Mouse (Mus musculus) cerebellum, adult 2 months (tissue): ENCODE data around the gene Kirrel. TPM values are rescaled to one million over a fixed set of nuclear protein-coding genes. Genes with fewer than 3 reads are reported as not detected.
A peak's percentile ranks its signal among the peaks of the same experiment; 100 is the strongest.

ENCODE experiments used
- DNase-seq, 2 experiments: peaks; one replicate each; pipeline ENCODE4 v3.0.0; 2021
- H3K27ac ChIP-seq: fragments of 200-500 bp; 2 replicates; pipeline ENCODE4 v1.5.1; 2012; ENCODE audit warnings: low read length, control low read depth, inconsistent platforms; ENCODE audit not compliant: insufficient read depth
- H3K27me3 ChIP-seq: fragments of 200-500 bp; 2 replicates; pipeline ENCODE4 v1.6.1; 2012; ENCODE audit warnings: inconsistent platforms, mild to moderate bottlenecking, low read length, moderate library complexity; ENCODE audit not compliant: control insufficient read depth, insufficient read depth
- H3K4me1 ChIP-seq: fragments of 200-500 bp; 2 replicates; pipeline ENCODE4 v1.6.1; 2011; ENCODE audit warnings: low read length; ENCODE audit not compliant: control insufficient read depth, insufficient read depth
- H3K4me3 ChIP-seq: fragments of 200-500 bp; replicated peaks from 2 replicates; pipeline ENCODE3; 2011; ENCODE audit warnings: mild to moderate bottlenecking, low read depth, low read length, control low read depth; ENCODE audit not compliant: insufficient read depth
- CTCF ChIP-seq: fragments of 200-500 bp; IDR thresholded peaks from 2 replicates; pipeline ENCODE4 v1.5.1; 2011; ENCODE audit warnings: low read depth, mild to moderate bottlenecking, control low read depth, low read length, moderate library complexity, borderline replicate concordance; ENCODE audit not compliant: insufficient read depth
- POLR2A ChIP-seq: fragments of 200-500 bp; IDR thresholded peaks from 2 replicates; pipeline ENCODE4 v1.6.1; 2011; ENCODE audit warnings: low read length, control low read depth, borderline replicate concordance; ENCODE audit not compliant: insufficient read depth
- WGBS: fragments of 180-500 bp; shearing (Covaris S2); methylation state at CpG from one replicate; pipeline ENCODE4 v1.1.7; 2018; 5-methylcytosine and 5-hydroxymethylcytosine counted together
- polyA plus RNA-seq: library from polyadenylated mRNA; depleted of rRNA; stranded (reverse); fragments of >200 nt; gene quantifications from 2 replicates; pipeline ENCODE4 v1.2.3, GENCODE M21; 2012; rRNA removed

The Kirrel gene
- polyA plus RNA-seq, 1 experiment: 5.6 TPM

GRCm38 (mm10) chr3:87047801-87048200 is 126.7 kb downstream of the Kirrel start:
- DNase-seq: no peak
- Histone ChIP-seq H3K4me3 (no peak overlapping the region), H3K27ac (no peak overlapping the region), H3K27me3 (no peaks in the 10 kb centered on the region), H3K4me1 (no peaks in the 10 kb centered on the region)
- TF ChIP-seq POLR2A: no peak
- TF ChIP-seq CTCF: no peak
- 63% methylated on average over 5 of the region's 5 CpGs for whole genome bisulfite sequencing

DNA sequence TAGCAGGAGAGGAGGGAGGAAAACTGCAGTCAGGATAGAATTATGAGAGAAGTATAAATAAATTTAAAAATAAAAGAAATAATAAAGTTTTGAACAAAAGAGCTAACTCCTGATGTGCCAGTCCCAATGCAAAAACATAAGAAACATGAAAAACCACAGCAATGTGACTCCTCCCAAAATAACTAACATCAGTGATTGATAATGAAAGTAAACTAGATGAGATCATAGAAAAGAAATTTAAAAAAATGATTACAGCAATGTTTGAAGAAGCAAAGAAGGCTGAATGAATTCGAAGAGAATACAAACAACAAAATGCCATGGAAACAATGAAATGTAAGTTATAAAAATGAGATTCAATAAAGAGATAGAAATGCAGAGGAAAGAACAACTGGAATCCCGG is 132.8 kb downstream of the Kirrel start:
- TF ChIP-seq POLR2A (no peak), CTCF (no peak)
- no peaks in the 10 kb centered on the region for H3K4me1 ChIP-seq
- H3K4me3 ChIP-seq: no peak overlapping the region
- no peak for DNase-seq
- WGBS: 84% methylated on average over 2 of the region's 2 CpGs
- H3K27me3 ChIP-seq: no peaks in the 10 kb centered on the region
- H3K27ac ChIP-seq: no peak overlapping the region

GRCm38 (mm10) chr3:87038500-87038899 is 136.0 kb downstream of the Kirrel start:
- TF ChIP-seq CTCF (no peak), POLR2A (no peak)
- Histone ChIP-seq H3K4me1 (no peaks in the 10 kb centered on the region), H3K27me3 (no peaks in the 10 kb centered on the region), H3K4me3 (no peak overlapping the region), H3K27ac (no peak overlapping the region)
- DNase-seq: no peak
- WGBS: 84% methylated on average over 6 of the region's 6 CpGs

DNA sequence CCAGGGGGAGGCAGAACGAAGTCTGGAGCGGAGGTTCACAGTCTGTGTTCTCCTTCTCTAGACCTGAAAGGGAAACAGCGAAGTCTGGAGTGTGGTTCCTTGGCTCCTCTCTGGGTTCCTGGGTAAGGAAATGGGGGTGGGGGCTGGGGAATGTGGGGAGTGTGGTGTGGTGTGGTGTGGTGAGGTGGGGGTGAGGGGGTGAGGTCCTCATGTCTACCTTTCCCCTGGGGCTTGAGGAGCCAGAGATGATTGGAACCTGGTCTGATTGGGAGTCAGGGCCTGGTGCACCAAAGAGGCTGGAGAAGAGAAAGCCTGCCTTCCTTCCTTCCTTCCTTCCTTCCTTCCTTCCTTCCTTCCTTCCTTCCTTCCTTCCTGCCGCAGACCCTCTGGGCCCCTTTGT is 140.5 kb downstream of the Kirrel start:
- Histone ChIP-seq H3K4me1 (no peaks in the 10 kb centered on the region), H3K27me3 (no peaks in the 10 kb centered on the region), H3K4me3 (no peak overlapping the region), H3K27ac (no peak overlapping the region)
- TF ChIP-seq POLR2A (no peak), CTCF (no peak)
- DNase-seq: no peak
- 87% methylated on average over 4 of the region's 4 CpGs for WGBS

GRCm38 (mm10) chr3:87033357-87033756 is 141.2 kb downstream of the Kirrel start:
- no peak overlapping the region for H3K27ac ChIP-seq
- TF ChIP-seq CTCF: peak; percentile 86
- TF ChIP-seq POLR2A: no peak
- no peaks in the 10 kb centered on the region for H3K27me3 ChIP-seq
- no peak overlapping the region for H3K4me3 ChIP-seq
- 15% methylated on average over 8 of the region's 8 CpGs for WGBS
- DNase-seq: peak; percentile 45 to 71
- no peaks in the 10 kb centered on the region for H3K4me1 ChIP-seq

DNA sequence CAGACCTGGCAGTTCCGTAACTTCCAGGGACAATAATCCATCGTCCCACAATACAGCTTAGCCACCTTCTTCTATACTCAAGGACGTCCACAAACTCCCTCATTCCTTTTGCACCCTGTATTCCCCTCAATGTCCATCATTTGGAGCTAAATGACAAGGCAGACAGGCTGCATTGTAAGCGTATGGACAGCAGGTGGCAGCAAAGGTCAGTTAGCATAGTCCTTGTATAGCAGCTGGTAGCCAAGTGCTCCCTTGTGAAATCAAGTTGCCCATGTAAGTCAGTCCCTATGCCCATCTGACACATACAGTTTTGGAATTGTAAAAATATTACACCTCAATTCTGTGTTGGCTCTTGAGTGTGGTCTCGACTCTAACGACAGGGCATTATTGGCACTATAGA is 143.7 kb downstream of the Kirrel start:
- H3K27ac ChIP-seq: no peak overlapping the region
- DNase-seq: peak; percentile 23 to 49
- H3K4me1 ChIP-seq: no peaks in the 10 kb centered on the region
- 19% methylated on average over 6 of the region's 6 CpGs for WGBS
- no peak overlapping the region for H3K4me3 ChIP-seq
- TF ChIP-seq CTCF (peak; percentile 86), POLR2A (no peak)
- no peaks in the 10 kb centered on the region for H3K27me3 ChIP-seq

Other genes starting within 250 kb of the Kirrel start
- 3.6 and 4.0 TPM in 2 replicates for gene Cd1d1, start 175.3 kb downstream of the Kirrel start, polyA plus RNA-seq
- gene Fcrls, start 89.0 kb upstream of the Kirrel start, polyA plus RNA-seq: 4.3 and 4.5 TPM in 2 replicates
- gene Cd5l, start 183.1 kb upstream of the Kirrel start, polyA plus RNA-seq: 0.05 TPM in 1 of 2 replicates, not detected in the other
- gene Fcrl1, start 201.6 kb upstream of the Kirrel start, polyA plus RNA-seq: 0.21 and 0.29 TPM in 2 replicates